Mouse (Mus musculus) cerebellum, postnatal 10 days (tissue): Measurements from ENCODE around the gene Rtl8a.
"Not testable (repeated sequence)": the region's sequence is repeated elsewhere in the genome, so short reads cannot be mapped to it uniquely, and the experiment has no call there.

ENCODE experiments used
- DNase-seq, 2 experiments: peaks; one replicate each; pipeline ENCODE4 v3.0.0; 2021; ENCODE audit warnings: mixed read lengths in 2 of 2

The Rtl8a gene

GRCm38 (mm10) chrX:53642980-53643961 lies at the start of gene Rtl8a:
Gene Rtl8a, minus strand, starts transcription at chrX:53643682.
- DNase-seq: peak; percentile 88 to 89

GRCm38 (mm10) chrX:53693141-53693540 lies 49.7 kb upstream of the Rtl8a start:
- DNase-seq: no peak

GRCm38 (mm10) chrX:53692065-53692464 lies 48.6 kb upstream of the Rtl8a start:
- DNase-seq: no peak

- not testable (repeated sequence) for DNase-seq
These were observed 41.2 kb upstream of the Rtl8a start for GRCm38 (mm10) chrX:53684676-53685075.

- not testable (repeated sequence) for DNase-seq
These were observed 39.2 kb upstream of the Rtl8a start for GRCm38 (mm10) chrX:53682650-53683049.

- peak; percentile 74 to 86 for DNase-seq
These were observed 33.5 kb upstream of the Rtl8a start for GRCm38 (mm10) chrX:53676943-53677342.

GRCm38 (mm10) chrX:53670696-53671095 lies 27.2 kb upstream of the Rtl8a start:
- not testable (repeated sequence) for DNase-seq

- peak; percentile 83 to 89 for DNase-seq
These were observed 26.8 kb upstream of the Rtl8a start, which contains the start of gene Rtl8b for GRCm38 (mm10) chrX:53670294-53670693. Gene Rtl8b, minus strand, starts transcription at chrX:53670408.

GRCm38 (mm10) chrX:53669557-53670270 lies 26.2 kb upstream of the Rtl8a start:
- not testable (repeated sequence) for DNase-seq

- not testable (repeated sequence) for DNase-seq
These were observed 9.4 kb upstream of the Rtl8a start for GRCm38 (mm10) chrX:53652917-53653316.

- DNase-seq: no peak
These were observed 2.4 kb upstream of the Rtl8a start for GRCm38 (mm10) chrX:53645885-53646284.

GRCm38 (mm10) chrX:53642604-53642979 lies 890 bp downstream of the Rtl8a start:
- peak; percentile 1 to 3 for DNase-seq

GRCm38 (mm10) chrX:53638107-53638506 lies 5.4 kb downstream of the Rtl8a start:
- DNase-seq: not testable (repeated sequence)

GRCm38 (mm10) chrX:53611395-53611794 lies 32.1 kb downstream of the Rtl8a start:
- not testable (repeated sequence) for DNase-seq

- peak; percentile 83 to 89 for DNase-seq
These were observed 32.9 kb downstream of the Rtl8a start for GRCm38 (mm10) chrX:53610571-53610970.

GRCm38 (mm10) chrX:53608879-53609278 lies 34.6 kb downstream of the Rtl8a start, which contains the start of gene Gm14597:
Gene Gm14597, minus strand, starts transcription at chrX:53608979.
- DNase-seq: not testable (repeated sequence)

GRCm38 (mm10) chrX:53608122-53608813 lies 35.2 kb downstream of the Rtl8a start:
- peak; percentile 40 to 45 for DNase-seq

- peak; percentile 83 to 90 for DNase-seq
These were observed 36.0 kb downstream of the Rtl8a start, which contains the start of gene Rtl8c for GRCm38 (mm10) chrX:53607242-53608121. Gene Rtl8c, plus strand, starts transcription at chrX:53608032.

GRCm38 (mm10) chrX:53606176-53606575 lies 37.3 kb downstream of the Rtl8a start:
- peak in 1 of 2 experiments; percentile 6 for DNase-seq

- peak; percentile 79 to 81 for DNase-seq
These were observed 43.5 kb downstream of the Rtl8a start for GRCm38 (mm10) chrX:53599993-53600392.
